Mouse (Mus musculus) heart, adult 2 months (tissue): ENCODE data around the gene Cdkl3. TPM values are rescaled to one million over a fixed set of nuclear protein-coding genes. Genes with fewer than 3 reads are reported as not detected.

Experiments
- DNase-seq, 2 experiments: peaks; one replicate each; pipeline ENCODE4 v3.0.0; 2021
- H3K27ac ChIP-seq: fragments of 200-600 bp; 2 replicates; pipeline ENCODE4 v1.8.1; 2022
- H3K27me3 ChIP-seq: fragments of 200-500 bp; 2 replicates; pipeline ENCODE4 v1.6.1; 2012; ENCODE audit warnings: mild to moderate bottlenecking, low read length, inconsistent platforms, mixed read lengths; ENCODE audit not compliant: control insufficient read depth, insufficient read depth
- H3K36me3 ChIP-seq: fragments of 200-500 bp; 2 replicates; pipeline ENCODE4 v1.6.1; 2012; ENCODE audit warnings: low read length, inconsistent platforms; ENCODE audit not compliant: control insufficient read depth, insufficient read depth
- H3K4me1 ChIP-seq: fragments of 200-500 bp; 2 replicates; pipeline ENCODE4 v1.6.1; 2011; ENCODE audit warnings: low read length; ENCODE audit not compliant: control insufficient read depth, insufficient read depth
- H3K4me3 ChIP-seq: fragments of 200-600 bp; 2 replicates; pipeline ENCODE4 v1.8.1; 2022
- H3K79me2 ChIP-seq: fragments of 200-500 bp; replicated peaks from 2 replicates; pipeline ENCODE4 v1.6.1; 2012; ENCODE audit warnings: mild to moderate bottlenecking, inconsistent platforms, low read length, moderate library complexity, mixed read lengths; ENCODE audit not compliant: control insufficient read depth, insufficient read depth
- H3K9ac ChIP-seq: fragments of 200-500 bp; 2 replicates; pipeline ENCODE4 v1.6.1; 2012; ENCODE audit warnings: low read depth, mild to moderate bottlenecking, control low read depth, inconsistent platforms, low read length, mixed read lengths
- CTCF ChIP-seq: fragments of 200-600 bp; IDR thresholded peaks from 2 replicates; pipeline ENCODE4 v1.8.1; 2022; ENCODE audit warnings: antibody characterized with exemption, mild to moderate bottlenecking, moderate library complexity
- EP300 ChIP-seq: fragments of 200-500 bp; IDR thresholded peaks from 2 replicates; pipeline ENCODE4 v1.6.1; 2011; ENCODE audit warnings: low read depth, low read length, control low read depth; ENCODE audit not compliant: insufficient read depth
- POLR2A ChIP-seq: fragments of 200-500 bp; IDR thresholded peaks from 2 replicates; pipeline ENCODE4 v1.6.1; 2011; ENCODE audit warnings: mild to moderate bottlenecking, low read depth, low read length, control low read depth; ENCODE audit not compliant: insufficient read depth
- WGBS: fragments of 180-500 bp; shearing (Covaris S2); methylation state at CpG from one replicate; pipeline ENCODE4 v1.1.7; 2018; 5-methylcytosine and 5-hydroxymethylcytosine counted together
- intact Hi-C: fragments of 180-260 bp; cut with DNase I; formaldehyde crosslinking; loops from one replicate; pipeline ENCODE4 v1.15.1; 2025
- polyA plus RNA-seq: library from polyadenylated mRNA; depleted of rRNA; stranded (reverse); fragments of >200 nt; gene quantifications from 2 replicates; pipeline ENCODE4 v1.2.3, GENCODE M21; 2012
- total RNA-seq, 2 experiments: library from RNA; stranded (reverse); gene quantifications; 2 replicates each; pipeline ENCODE4 v1.2.3; 2021

The Cdkl3 gene
- total and polyA plus RNA-seq, 3 experiments, result 3.0 to 5.2 (median 4.6) TPM

DNA sequence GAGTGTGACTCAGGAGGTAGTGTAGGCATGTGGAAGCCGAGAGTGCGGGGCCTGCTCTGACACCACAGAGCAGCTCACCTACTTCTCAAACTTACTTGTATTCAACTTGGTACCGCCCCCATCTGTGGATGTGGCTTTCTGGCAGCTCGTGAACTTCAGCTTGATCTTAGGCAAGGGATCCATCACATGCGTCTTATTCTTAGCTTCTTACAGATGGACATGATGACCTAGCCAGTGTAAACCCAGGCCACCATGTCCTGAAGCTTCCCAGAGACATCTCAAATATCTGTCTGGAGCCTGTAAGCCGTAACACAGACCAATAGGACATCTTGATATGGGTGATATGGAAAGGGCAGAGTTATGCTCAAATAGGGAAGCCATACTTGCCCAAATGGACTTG lies 32.4 kb upstream of the Cdkl3 start:
- no peaks in the 10 kb centered on the region for H3K27me3 ChIP-seq
- no peak overlapping the region for H3K4me3 ChIP-seq
- intact Hi-C loops, result no loop called here
- no peak overlapping the region for H3K27ac ChIP-seq
- TF ChIP-seq POLR2A (no peak), EP300 (no peak)
- H3K4me1 ChIP-seq, result peaks cover 2% of the 10 kb centered on the region
- H3K79me2 ChIP-seq, result no peaks in the 10 kb centered on the region
- WGBS, result 95% methylated on average over 6 of the region's 6 CpGs
- no peaks in the 10 kb centered on the region for H3K36me3 ChIP-seq
- no peak for DNase-seq
- no peak overlapping the region for H3K9ac ChIP-seq

DNA sequence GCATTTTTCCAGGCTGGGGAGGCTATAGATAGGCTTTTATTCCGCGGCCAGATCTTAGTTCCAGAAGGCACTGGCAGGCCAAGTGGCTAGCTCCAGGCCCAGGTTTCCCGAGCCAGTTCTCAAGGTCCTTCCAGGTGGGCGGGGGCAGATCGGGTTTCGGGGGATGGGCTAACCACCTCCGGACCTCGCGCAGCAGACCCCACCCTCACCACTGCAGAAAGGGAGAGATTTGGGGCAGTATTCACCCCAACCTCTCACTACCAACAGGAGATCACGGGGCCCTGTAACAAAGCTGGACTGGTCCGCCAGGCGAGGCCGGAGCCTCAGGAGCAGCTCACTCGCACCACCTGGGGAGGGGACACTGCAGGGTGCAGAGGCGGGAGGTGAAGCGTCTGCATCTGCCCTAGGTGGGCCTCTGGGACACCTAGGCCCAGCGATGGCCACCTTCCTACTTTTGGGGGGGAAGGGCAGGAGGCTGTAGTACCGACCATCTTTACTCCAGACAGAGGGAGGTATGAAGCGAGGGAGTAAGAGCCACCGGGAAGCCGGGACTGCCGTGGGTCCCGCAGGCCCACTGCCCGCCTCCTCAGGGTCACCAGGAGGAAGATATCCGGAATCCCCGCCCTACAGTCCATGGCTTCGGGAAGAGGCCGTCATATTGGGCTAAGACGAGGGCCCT lies 4.3 kb upstream of the Cdkl3 start:
- Histone ChIP-seq H3K4me3 (peak overlapping the region; percentile 92), H3K27ac (peak overlapping the region; percentile 100), H3K27me3 (no peaks in the 10 kb centered on the region), H3K4me1 (peaks cover 5% of the 10 kb centered on the region), H3K9ac (peak overlapping the region; percentile 95), H3K79me2 (peaks cover 6% of the 10 kb centered on the region), H3K36me3 (peaks cover 41% of the 10 kb centered on the region)
- DNase-seq, result peak; percentile 77 to 82
- TF ChIP-seq EP300 (no peak), POLR2A (peak; percentile 19; the same call in 1 of the 2 replicates)
- intact Hi-C loops, result loop anchor here (1.0 to 10.0 kb wide), 6 partner anchors 33 to 395 kb away; partner anchors contain the start of genes Cdkn2aipnl, Hnrnpab, Ppp2ca and Sar1b
- under 1% methylated on average over 29 of the region's 29 CpGs for WGBS

DNA sequence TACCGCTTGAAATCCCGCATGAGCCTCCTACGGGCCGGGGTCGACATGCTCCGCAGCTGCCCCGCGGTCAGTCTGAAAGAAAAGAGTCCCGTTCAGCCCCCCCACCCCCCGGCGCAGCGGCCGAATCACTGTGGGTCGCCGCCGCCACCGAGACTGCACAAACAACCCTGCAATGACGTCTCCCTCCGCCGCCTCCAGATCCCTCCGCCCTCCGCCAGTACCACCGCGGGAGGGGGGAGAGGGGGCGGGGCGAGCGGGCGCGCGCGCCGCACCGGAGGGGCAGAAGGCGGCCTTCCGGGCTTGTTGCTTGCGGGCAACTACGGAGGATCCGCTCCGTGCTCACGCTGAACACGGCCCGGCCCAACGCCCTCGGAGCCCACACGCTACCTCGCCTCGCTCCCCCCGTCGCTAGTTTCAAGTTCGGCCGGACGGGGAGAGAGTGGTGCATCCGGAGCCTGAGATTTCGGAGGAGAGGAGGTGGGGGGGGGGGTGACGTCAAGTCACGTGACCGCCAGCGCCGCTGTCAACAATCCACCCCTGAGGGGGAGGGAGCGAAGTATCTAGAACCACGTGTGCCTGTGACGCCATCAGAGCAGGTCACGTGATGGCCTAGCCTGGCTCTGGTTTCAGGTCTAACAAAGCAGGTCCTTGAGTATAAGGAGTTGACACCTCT lies 3.6 kb upstream of the Cdkl3 start, which contains the start of gene Ube2b:
Ube2b (minus strand) TSS at position 473 of the 673 bp plus-strand sequence.
- peaks cover 5% of the 10 kb centered on the region for H3K79me2 ChIP-seq
- peak; percentile 98 for TF ChIP-seq EP300
- no peak for TF ChIP-seq CTCF
- peak; percentile 87 for TF ChIP-seq POLR2A
- H3K27ac ChIP-seq, result peak within 1 kb of the TSS; percentile 100
- H3K36me3 ChIP-seq, result peaks cover 36% of the 10 kb centered on the region
- peak within 1 kb of the TSS; percentile 96 for H3K9ac ChIP-seq
- DNase-seq, result peak; percentile 93 to 95
- H3K4me3 ChIP-seq, result peak within 1 kb of the TSS; percentile 92
- no peaks in the 10 kb centered on the region for H3K27me3 ChIP-seq
- under 1% methylated on average over 60 of the region's 63 CpGs for WGBS
- intact Hi-C loops, result loop anchor here (1.0 to 10.0 kb wide), 6 partner anchors 34 to 396 kb away; partner anchors contain the start of genes Cdkn2aipnl, Hnrnpab, Ppp2ca and Sar1b
- peaks cover 5% of the 10 kb centered on the region for H3K4me1 ChIP-seq

DNA sequence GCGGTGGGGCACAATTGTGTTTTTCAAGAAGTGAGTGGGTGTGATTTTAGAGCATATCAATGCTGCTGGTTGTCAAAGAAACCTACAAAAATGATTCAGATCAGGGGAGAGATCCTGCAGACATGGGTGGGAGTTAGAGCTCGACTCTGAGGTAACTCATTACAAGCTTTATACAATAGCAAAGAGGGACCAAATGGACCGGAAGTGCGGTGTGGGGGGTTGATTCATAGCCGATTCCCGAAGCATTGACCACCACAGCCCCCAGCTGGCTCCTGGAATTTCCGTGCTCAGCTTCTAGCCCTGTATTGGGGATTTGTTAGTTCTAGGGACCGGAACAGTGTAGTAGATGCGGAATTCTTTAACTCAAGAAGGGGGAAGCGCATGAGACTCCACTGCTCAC lies 2.7 kb upstream of the Cdkl3 start:
- WGBS, result 67% methylated on average over 10 of the region's 10 CpGs
- H3K9ac ChIP-seq, result no peak overlapping the region
- intact Hi-C loops, result loop anchor here (2.0 to 10.0 kb wide), 5 partner anchors 35 to 397 kb away; partner anchors contain the start of genes Cdkn2aipnl, Hnrnpab, Ppp2ca and Sar1b
- peak in 1 of 2 experiments; percentile 12 for DNase-seq
- TF ChIP-seq EP300 (no peak), POLR2A (no peak), CTCF (no peak)
- peaks cover 4% of the 10 kb centered on the region for H3K79me2 ChIP-seq
- H3K4me3 ChIP-seq, result no peak overlapping the region
- H3K27ac ChIP-seq, result peak overlapping the region; percentile 100
- H3K27me3 ChIP-seq, result no peaks in the 10 kb centered on the region
- H3K36me3 ChIP-seq, result peaks cover 27% of the 10 kb centered on the region
- peaks cover 5% of the 10 kb centered on the region for H3K4me1 ChIP-seq

DNA sequence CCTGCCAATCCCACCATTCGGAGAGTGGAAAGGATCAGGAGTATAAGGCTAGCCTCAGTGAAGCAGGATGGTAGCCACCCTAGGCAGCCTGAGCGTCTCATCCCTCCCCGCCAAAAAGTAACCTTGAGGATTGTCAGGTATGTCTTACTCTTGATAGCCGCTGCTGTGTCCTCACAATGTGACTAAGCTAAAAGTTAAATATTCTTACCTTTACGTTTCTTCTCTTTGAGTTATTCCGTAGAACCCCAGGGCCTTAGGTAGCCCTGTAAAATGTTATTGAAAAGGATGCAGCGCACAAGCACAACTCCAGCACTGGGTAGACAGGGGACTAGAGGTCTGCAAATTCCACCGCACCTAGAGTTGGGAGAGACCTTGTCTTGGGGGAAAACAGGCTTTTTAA lies 2.2 kb upstream of the Cdkl3 start:
- TF ChIP-seq EP300 (no peak), CTCF (no peak), POLR2A (no peak)
- Histone ChIP-seq H3K36me3 (peaks cover 22% of the 10 kb centered on the region), H3K4me3 (no peak overlapping the region), H3K4me1 (peaks cover 3% of the 10 kb centered on the region; the same call in 1 of the 2 replicates), H3K79me2 (peaks cover 4% of the 10 kb centered on the region), H3K27ac (no peak overlapping the region), H3K27me3 (no peaks in the 10 kb centered on the region), H3K9ac (no peak overlapping the region)
- no peak for DNase-seq
- 93% methylated on average over 8 of the region's 8 CpGs for WGBS
- intact Hi-C loops, result loop anchor here (2.0 to 10.0 kb wide), 5 partner anchors 35 to 397 kb away; partner anchors contain the start of genes Cdkn2aipnl, Hnrnpab, Ppp2ca and Sar1b
